Mouse (Mus musculus): Measurements from ENCODE around the gene Fmo3. TPM values are rescaled to one million over a fixed set of nuclear protein-coding genes. Genes with fewer than 3 reads are reported as not detected.

Fmo3 gene
- total RNA-seq (2017), result not detected in 2 replicates

- no peak for ATAC-seq (replicated peaks in 1 of 2; ENCODE audit: insufficient read depth in 1 of 2, low FRiP score in 2 of 2, low TSS enrichment in 1 of 2, low read depth in 1 of 2, poor library complexity in 2 of 2, severe bottlenecking in 2 of 2)
Observed at GRCm38 (mm10) chr1:162984428-162984827, at the start of gene Fmo3. Gene Fmo3, minus strand, starts transcription at chr1:162984528.

- ATAC-seq (replicated peaks in 1 of 2; ENCODE audit: insufficient read depth in 1 of 2, low FRiP score in 2 of 2, low TSS enrichment in 1 of 2, low read depth in 1 of 2, poor library complexity in 2 of 2, severe bottlenecking in 2 of 2), result no peak
Observed at GRCm38 (mm10) chr1:163023075-163023474, 38.7 kb upstream of the Fmo3 start.

- ATAC-seq (replicated peaks in 1 of 2; ENCODE audit: insufficient read depth in 1 of 2, low FRiP score in 2 of 2, low TSS enrichment in 1 of 2, low read depth in 1 of 2, poor library complexity in 2 of 2, severe bottlenecking in 2 of 2), result no peak
Observed at GRCm38 (mm10) chr1:163009220-163009619, 24.9 kb upstream of the Fmo3 start.

GRCm38 (mm10) chr1:163003496-163003895, 19.2 kb upstream of the Fmo3 start:
- ATAC-seq (replicated peaks in 1 of 2; ENCODE audit: insufficient read depth in 1 of 2, low FRiP score in 2 of 2, low TSS enrichment in 1 of 2, low read depth in 1 of 2, poor library complexity in 2 of 2, severe bottlenecking in 2 of 2), result no peak

- ATAC-seq (replicated peaks in 1 of 2; ENCODE audit: insufficient read depth in 1 of 2, low FRiP score in 2 of 2, low TSS enrichment in 1 of 2, low read depth in 1 of 2, poor library complexity in 2 of 2, severe bottlenecking in 2 of 2), result no peak
Observed at GRCm38 (mm10) chr1:163001271-163001829, 17.0 kb upstream of the Fmo3 start.

GRCm38 (mm10) chr1:162987546-162987945, 3.2 kb upstream of the Fmo3 start:
- ATAC-seq (replicated peaks in 1 of 2; ENCODE audit: insufficient read depth in 1 of 2, low FRiP score in 2 of 2, low TSS enrichment in 1 of 2, low read depth in 1 of 2, poor library complexity in 2 of 2, severe bottlenecking in 2 of 2), result no peak

- ATAC-seq (replicated peaks in 1 of 2; ENCODE audit: insufficient read depth in 1 of 2, low FRiP score in 2 of 2, low TSS enrichment in 1 of 2, low read depth in 1 of 2, poor library complexity in 2 of 2, severe bottlenecking in 2 of 2), result no peak
Observed at GRCm38 (mm10) chr1:162986777-162987176, 2.4 kb upstream of the Fmo3 start.

GRCm38 (mm10) chr1:162986121-162986748, 1.9 kb upstream of the Fmo3 start:
- no peak for ATAC-seq (replicated peaks in 1 of 2; ENCODE audit: insufficient read depth in 1 of 2, low FRiP score in 2 of 2, low TSS enrichment in 1 of 2, low read depth in 1 of 2, poor library complexity in 2 of 2, severe bottlenecking in 2 of 2)

GRCm38 (mm10) chr1:162963556-162963955, 20.8 kb downstream of the Fmo3 start:
- ATAC-seq (replicated peaks in 1 of 2; ENCODE audit: insufficient read depth in 1 of 2, low FRiP score in 2 of 2, low TSS enrichment in 1 of 2, low read depth in 1 of 2, poor library complexity in 2 of 2, severe bottlenecking in 2 of 2), result no peak

- no peak for ATAC-seq (replicated peaks in 1 of 2; ENCODE audit: insufficient read depth in 1 of 2, low FRiP score in 2 of 2, low TSS enrichment in 1 of 2, low read depth in 1 of 2, poor library complexity in 2 of 2, severe bottlenecking in 2 of 2)
Observed at GRCm38 (mm10) chr1:162957422-162957821, 26.9 kb downstream of the Fmo3 start.

- ATAC-seq (replicated peaks in 1 of 2; ENCODE audit: insufficient read depth in 1 of 2, low FRiP score in 2 of 2, low TSS enrichment in 1 of 2, low read depth in 1 of 2, poor library complexity in 2 of 2, severe bottlenecking in 2 of 2), result no peak
Observed at GRCm38 (mm10) chr1:162953079-162953478, 31.2 kb downstream of the Fmo3 start.

- no peak for ATAC-seq (replicated peaks in 1 of 2; ENCODE audit: insufficient read depth in 1 of 2, low FRiP score in 2 of 2, low TSS enrichment in 1 of 2, low read depth in 1 of 2, poor library complexity in 2 of 2, severe bottlenecking in 2 of 2)
Observed at GRCm38 (mm10) chr1:162949763-162950162, 34.6 kb downstream of the Fmo3 start.

GRCm38 (mm10) chr1:162947934-162948333, 36.4 kb downstream of the Fmo3 start:
- ATAC-seq (replicated peaks in 1 of 2; ENCODE audit: insufficient read depth in 1 of 2, low FRiP score in 2 of 2, low TSS enrichment in 1 of 2, low read depth in 1 of 2, poor library complexity in 2 of 2, severe bottlenecking in 2 of 2), result no peak

GRCm38 (mm10) chr1:162946837-162947558, 37.3 kb downstream of the Fmo3 start:
- no peak for ATAC-seq (replicated peaks in 1 of 2; ENCODE audit: insufficient read depth in 1 of 2, low FRiP score in 2 of 2, low TSS enrichment in 1 of 2, low read depth in 1 of 2, poor library complexity in 2 of 2, severe bottlenecking in 2 of 2)

- ATAC-seq (replicated peaks in 1 of 2; ENCODE audit: insufficient read depth in 1 of 2, low FRiP score in 2 of 2, low TSS enrichment in 1 of 2, low read depth in 1 of 2, poor library complexity in 2 of 2, severe bottlenecking in 2 of 2), result peak; percentile 36 to 62; a peak in 3 of 4 replicates
Observed at GRCm38 (mm10) chr1:162943700-162944099, 40.6 kb downstream of the Fmo3 start.

- no peak for ATAC-seq (replicated peaks in 1 of 2; ENCODE audit: insufficient read depth in 1 of 2, low FRiP score in 2 of 2, low TSS enrichment in 1 of 2, low read depth in 1 of 2, poor library complexity in 2 of 2, severe bottlenecking in 2 of 2)
Observed at GRCm38 (mm10) chr1:162938696-162939351, 45.5 kb downstream of the Fmo3 start.

- ATAC-seq (replicated peaks in 1 of 2; ENCODE audit: insufficient read depth in 1 of 2, low FRiP score in 2 of 2, low TSS enrichment in 1 of 2, low read depth in 1 of 2, poor library complexity in 2 of 2, severe bottlenecking in 2 of 2), result no peak
Observed at GRCm38 (mm10) chr1:162937970-162938695, 46.2 kb downstream of the Fmo3 start.
